Comparison of ENCODE assay signal across 8 mouse cellular contexts in the genomic region with DNA sequence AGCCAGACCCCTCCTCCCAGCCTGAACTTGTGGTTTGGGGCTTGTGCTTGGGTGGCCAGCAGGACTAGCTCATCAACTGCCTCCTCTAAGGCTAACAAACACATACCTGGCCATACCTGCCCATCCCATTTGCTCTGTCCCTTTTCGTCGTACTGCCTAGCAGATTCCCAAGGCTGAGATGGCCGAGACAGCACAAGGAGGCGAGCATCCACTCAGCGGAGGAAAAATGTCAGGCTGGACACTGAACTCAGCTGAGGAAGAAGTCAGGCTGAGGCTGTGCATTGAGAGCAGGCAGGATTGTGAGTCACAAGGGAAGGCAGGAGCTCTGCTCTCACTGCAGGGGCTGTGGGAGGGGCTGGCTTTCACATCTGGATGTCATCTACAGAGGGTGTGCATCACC.
DNase-seq lines count a peak whose midpoint lies in the region; ATAC-seq and TF ChIP-seq lines count a peak whose summit lies in the region.
"Not testable (repeated sequence)": the region's sequence is repeated elsewhere in the genome, so short reads cannot be mapped to it uniquely, and the experiment has no call there.

No protein-coding gene starts in this region.

- not testable (repeated sequence) for H3K9me3 ChIP-seq in forebrain, embryonic 11.5 days (ENCODE audit: control insufficient read depth, low read length); hindbrain, embryonic 11.5 days (ENCODE audit: control insufficient read depth, low read length); hindbrain, embryonic 14.5 days (ENCODE audit: control insufficient read depth, low read length); intestine, embryonic 16.5 days (ENCODE audit: control insufficient read depth, low read length); stomach, postnatal 0 days (ENCODE audit: control insufficient read depth, low read length)
- H3K9me3 ChIP-seq in limb, embryonic 12.5 days, result peaks cover 18% of the 10 kb centered on the region

- TF ChIP-seq EP300 in stomach, postnatal 0 days (optimal IDR thresholded peaks at IDR 0.05), result not testable (repeated sequence)

- not testable (repeated sequence) for H3K36me3 ChIP-seq in forebrain, embryonic 11.5 days (ENCODE audit: control insufficient read depth, insufficient read depth, low read length); hindbrain, embryonic 11.5 days (ENCODE audit: control insufficient read depth, insufficient read depth, low read length); hindbrain, embryonic 14.5 days (replicated peaks; ENCODE audit: control insufficient read depth, insufficient read depth); intestine, embryonic 16.5 days (ENCODE audit: control insufficient read depth, insufficient read depth, low read length); limb, embryonic 12.5 days; stomach, postnatal 0 days (ENCODE audit: control insufficient read depth, insufficient read depth, low read length)

- 89% methylated on average over 5 of the region's 5 CpGs for WGBS in forebrain, embryonic 11.5 days
- 88% methylated on average over 5 of the region's 5 CpGs for WGBS in hindbrain, embryonic 11.5 days
- WGBS in hindbrain, embryonic 14.5 days, result 86% methylated on average over 5 of the region's 5 CpGs
- 87% methylated on average over 5 of the region's 5 CpGs for WGBS in intestine, embryonic 16.5 days
- WGBS in limb, embryonic 12.5 days, result 87% methylated on average over 5 of the region's 5 CpGs
- WGBS in stomach, postnatal 0 days, result 93% methylated on average over 5 of the region's 5 CpGs

- ATAC-seq in forebrain, embryonic 11.5 days (replicated peaks; ENCODE audit: low FRiP score), result peak; percentile 32; the same call in 1 of the 2 replicates
- ATAC-seq in hindbrain, embryonic 11.5 days (ENCODE audit: low FRiP score), result peak; percentile 20; the same call in 1 of the 2 replicates
- peak; percentile 25; the same call in 1 of the 2 replicates for ATAC-seq in hindbrain, embryonic 14.5 days (ENCODE audit: low FRiP score)
- 0 out of 2 replicates have a peak, but pooled peaks have one; percentile 17 for ATAC-seq in intestine, embryonic 16.5 days
- ATAC-seq in limb, embryonic 12.5 days (ENCODE audit: insufficient number of reproducible peaks, insufficient read depth, low FRiP score, low TSS enrichment, low read depth), result peak; percentile 54
- peak; percentile 23; the same call in 1 of the 2 replicates for ATAC-seq in megakaryocyte-erythroid progenitor cell, adult 5-6 weeks (replicated peaks; ENCODE audit: low FRiP score, low TSS enrichment, poor library complexity, severe bottlenecking)
- ATAC-seq in stomach, postnatal 0 days (ENCODE audit: low FRiP score, low TSS enrichment), result peak; percentile 50

- H3K9ac ChIP-seq in forebrain, embryonic 11.5 days (ENCODE audit: low read length); hindbrain, embryonic 11.5 days (ENCODE audit: low read depth, low read length); hindbrain, embryonic 14.5 days; intestine, embryonic 16.5 days (ENCODE audit: low read depth, low read length); limb, embryonic 12.5 days (replicated peaks); stomach, postnatal 0 days (ENCODE audit: low read length): not testable (repeated sequence)

- H3K27me3 ChIP-seq in forebrain, embryonic 11.5 days (ENCODE audit: control insufficient read depth, insufficient read depth, low read length); hindbrain, embryonic 11.5 days (ENCODE audit: control insufficient read depth, insufficient read depth, low read length); hindbrain, embryonic 14.5 days (ENCODE audit: control insufficient read depth, insufficient read depth, low read length); intestine, embryonic 16.5 days (replicated peaks; ENCODE audit: control insufficient read depth, insufficient read depth, low read length); limb, embryonic 12.5 days; stomach, postnatal 0 days (ENCODE audit: control insufficient read depth, insufficient read depth, low read length): not testable (repeated sequence)

- H3K4me3 ChIP-seq in forebrain, embryonic 11.5 days (ENCODE audit: low read depth, low read length); hindbrain, embryonic 11.5 days (ENCODE audit: low read depth, low read length); hindbrain, embryonic 14.5 days (replicated peaks; ENCODE audit: low read length); intestine, embryonic 16.5 days (ENCODE audit: low read length); limb, embryonic 12.5 days (replicated peaks); stomach, postnatal 0 days (ENCODE audit: low read depth, low read length): not testable (repeated sequence)

- not testable (repeated sequence) for DNase-seq in forebrain, embryonic 11.5 days (ENCODE audit: low spot score); hindbrain, embryonic 11.5 days (ENCODE audit: low spot score); hindbrain, embryonic 14.5 days (ENCODE audit: low spot score); stomach, postnatal 0 days (ENCODE audit: low spot score)
- peak; percentile 61 for DNase-seq in heart, adult 11 months

- not testable (repeated sequence) for H3K4me2 ChIP-seq in forebrain, embryonic 11.5 days (ENCODE audit: low read depth, low read length, severe bottlenecking); hindbrain, embryonic 11.5 days (replicated peaks; ENCODE audit: low read depth, low read length); hindbrain, embryonic 14.5 days (replicated peaks); intestine, embryonic 16.5 days (ENCODE audit: low read depth, low read length); limb, embryonic 12.5 days; stomach, postnatal 0 days (replicated peaks; ENCODE audit: low read depth)

- TF ChIP-seq CTCF in stomach, postnatal 0 days (IDR thresholded peaks at IDR 0.05; ENCODE audit: low read depth), result not testable (repeated sequence)

- not testable (repeated sequence) for H3K4me1 ChIP-seq in forebrain, embryonic 11.5 days (replicated peaks; ENCODE audit: control insufficient read depth, insufficient read depth, low read length); hindbrain, embryonic 11.5 days (replicated peaks; ENCODE audit: control insufficient read depth, insufficient read depth, low read length); hindbrain, embryonic 14.5 days (replicated peaks; ENCODE audit: control insufficient read depth, insufficient read depth, low read length); intestine, embryonic 16.5 days (ENCODE audit: control insufficient read depth, insufficient read depth, low read length); limb, embryonic 12.5 days (replicated peaks); stomach, postnatal 0 days (replicated peaks; ENCODE audit: control insufficient read depth, insufficient read depth)

- H3K27ac ChIP-seq in forebrain, embryonic 11.5 days (ENCODE audit: low read depth, low read length); hindbrain, embryonic 11.5 days (ENCODE audit: low read depth, low read length); hindbrain, embryonic 14.5 days; intestine, embryonic 16.5 days (ENCODE audit: low read length); limb, embryonic 12.5 days; stomach, postnatal 0 days (replicated peaks): not testable (repeated sequence)
